Mouse (Mus musculus) lung, postnatal 0 days (tissue): Measurements from ENCODE around the gene Alkbh3. TPM values are rescaled to one million over a fixed set of nuclear protein-coding genes. Genes with fewer than 3 reads are reported as not detected.

Source experiments
- ATAC-seq: fragments of 200-750 bp; cut with Nextera tagmentation; 2 replicates; pipeline ENCODE4 v1.8.0; 2017; ENCODE audit warnings: moderate library complexity
- DNase-seq: peaks from one replicate; pipeline ENCODE4 v3.0.0-alpha.2; 2016; ENCODE audit warnings: low spot score
- H3K27ac ChIP-seq: fragments of 300-500 bp; sonication (generic); 2 replicates; pipeline ENCODE4 v1.5.1; 2014; ENCODE audit warnings: antibody characterized with exemption, mild to moderate bottlenecking, low read length, mixed read lengths
- H3K27me3 ChIP-seq: fragments of 300-500 bp; sonication (generic); replicated peaks from 2 replicates; pipeline ENCODE4 v1.6.1; 2014; ENCODE audit warnings: low read length, mixed read lengths; ENCODE audit not compliant: insufficient read depth
- H3K36me3 ChIP-seq: fragments of 300-500 bp; sonication (generic); 2 replicates; pipeline ENCODE4 v1.6.1; 2014; ENCODE audit warnings: low read length, mixed read lengths; ENCODE audit not compliant: insufficient read depth
- H3K4me1 ChIP-seq: fragments of 300-500 bp; sonication (generic); 2 replicates; pipeline ENCODE4 v1.6.1; 2014; ENCODE audit warnings: antibody characterized with exemption, low read depth, low read length, mixed read lengths; ENCODE audit not compliant: insufficient read depth
- H3K4me2 ChIP-seq: fragments of 300-500 bp; sonication (generic); replicated peaks from 2 replicates; pipeline ENCODE4 v1.6.1; 2014; ENCODE audit warnings: low read depth, mild to moderate bottlenecking, low read length, moderate library complexity, mixed read lengths
- H3K4me3 ChIP-seq: fragments of 300-500 bp; sonication (generic); 2 replicates; pipeline ENCODE4 v1.5.1; 2014; ENCODE audit warnings: low read depth, low read length
- H3K9ac ChIP-seq: fragments of 300-500 bp; sonication (generic); replicated peaks from 2 replicates; pipeline ENCODE4 v1.6.1; 2014; ENCODE audit warnings: low read depth, mild to moderate bottlenecking
- H3K9me3 ChIP-seq: fragments of 300-500 bp; sonication (generic); 2 replicates; pipeline ENCODE4 v1.6.1; 2016; ENCODE audit warnings: low read length, mixed read lengths
- CTCF ChIP-seq: IDR thresholded peaks from 2 replicates; pipeline ENCODE4 v1.5.1; 2016; ENCODE audit warnings: antibody characterized with exemption, mild to moderate bottlenecking
- EP300 ChIP-seq: IDR thresholded peaks from 2 replicates; pipeline ENCODE4 v1.6.1; 2016; ENCODE audit warnings: antibody characterized with exemption, mild to moderate bottlenecking, control low read depth
- WGBS: fragments of 180-500 bp; shearing (Covaris S2); extraction: QIAGEN DNeasy Blood & Tissue Kit; methylation state at CpG from one replicate; pipeline ENCODE4 v1.1.7; 2014; 5-methylcytosine and 5-hydroxymethylcytosine counted together
- polyA plus RNA-seq: library from polyadenylated mRNA; unstranded; fragments of >200 nt; fragmentation: Nextera tagmentation; extraction: Ambion mirVana; gene quantifications from 2 replicates; pipeline ENCODE4 v1.2.1, GENCODE M21; 2015

The Alkbh3 gene
- polyA plus RNA-seq, 1 experiment from 2014 or later, result 59.9 TPM

GRCm38 (mm10) chr2:93982457-93983235, 28.0 kb downstream of the Alkbh3 start:
- H3K9ac ChIP-seq, result no peak overlapping the region
- peak; percentile 74 for DNase-seq
- TF ChIP-seq EP300 (peak; percentile 96), CTCF (peak; percentile 56)
- no peak overlapping the region for H3K4me3 ChIP-seq
- no peaks in the 10 kb centered on the region for H3K27me3 ChIP-seq
- H3K4me1 ChIP-seq, result peaks cover 6% of the 10 kb centered on the region
- ATAC-seq, result peak; percentile 84
- no peaks in the 10 kb centered on the region for H3K9me3 ChIP-seq
- 39% methylated on average over 4 of the region's 4 CpGs for WGBS
- H3K27ac ChIP-seq, result peak overlapping the region; percentile 80
- peaks cover 10% of the 10 kb centered on the region for H3K36me3 ChIP-seq
- no peak overlapping the region for H3K4me2 ChIP-seq

- DNase-seq (peak; percentile 13), ATAC-seq (no peak)
- H3K36me3 ChIP-seq, result peaks cover 10% of the 10 kb centered on the region
- no peaks in the 10 kb centered on the region for H3K9me3 ChIP-seq
- peaks cover 10% of the 10 kb centered on the region for H3K4me1 ChIP-seq
- TF ChIP-seq EP300 (no peak), CTCF (no peak)
- H3K27me3 ChIP-seq, result no peaks in the 10 kb centered on the region
- H3K4me3 ChIP-seq, result no peak overlapping the region
- H3K27ac ChIP-seq, result no peak overlapping the region
- WGBS, result 74% methylated on average over 7 of the region's 7 CpGs
- no peak overlapping the region for H3K9ac ChIP-seq
- no peak overlapping the region for H3K4me2 ChIP-seq
These were observed 31.1 kb downstream of the Alkbh3 start for GRCm38 (mm10) chr2:93979249-93980120.

GRCm38 (mm10) chr2:93976436-93977252, 34.0 kb downstream of the Alkbh3 start:
- Histone ChIP-seq H3K4me2 (peak overlapping the region; percentile 57), H3K36me3 (peaks cover 10% of the 10 kb centered on the region), H3K4me3 (peak overlapping the region; percentile 23), H3K27me3 (no peaks in the 10 kb centered on the region), H3K9me3 (no peaks in the 10 kb centered on the region), H3K4me1 (peaks cover 4% of the 10 kb centered on the region; the same call in 1 of the 2 replicates), H3K9ac (no peak overlapping the region), H3K27ac (no peak overlapping the region)
- DNase-seq (peak; percentile 71), ATAC-seq (peak; percentile 78)
- TF ChIP-seq CTCF (peak; percentile 48), EP300 (no peak)
- WGBS, result 5% methylated on average over 31 of the region's 37 CpGs

- peak overlapping the region; percentile 23 for H3K4me3 ChIP-seq
- no peak for ATAC-seq
- no peak overlapping the region for H3K9ac ChIP-seq
- peaks cover 4% of the 10 kb centered on the region; the same call in 1 of the 2 replicates for H3K4me1 ChIP-seq
- TF ChIP-seq CTCF (no peak), EP300 (no peak)
- no peak for DNase-seq
- no peak overlapping the region for H3K27ac ChIP-seq
- H3K36me3 ChIP-seq, result peaks cover 10% of the 10 kb centered on the region
- H3K4me2 ChIP-seq, result peak overlapping the region; percentile 57
- H3K9me3 ChIP-seq, result no peaks in the 10 kb centered on the region
- no peaks in the 10 kb centered on the region for H3K27me3 ChIP-seq
- 30% methylated on average over 21 of the region's 21 CpGs for whole genome bisulfite sequencing
These were observed 34.8 kb downstream of the Alkbh3 start for GRCm38 (mm10) chr2:93975526-93976435.

GRCm38 (mm10) chr2:93975041-93975440, 35.6 kb downstream of the Alkbh3 start:
- no peak overlapping the region for H3K4me3 ChIP-seq
- no peak overlapping the region for H3K9ac ChIP-seq
- peaks cover 4% of the 10 kb centered on the region; the same call in 1 of the 2 replicates for H3K36me3 ChIP-seq
- no peak overlapping the region for H3K4me2 ChIP-seq
- WGBS, result 49% methylated on average over 7 of the region's 7 CpGs
- DNase-seq (no peak), ATAC-seq (no peak)
- no peak for TF ChIP-seq EP300
- TF ChIP-seq CTCF, result no peak
- peaks cover 4% of the 10 kb centered on the region; the same call in 1 of the 2 replicates for H3K4me1 ChIP-seq
- H3K27me3 ChIP-seq, result no peaks in the 10 kb centered on the region
- no peaks in the 10 kb centered on the region for H3K9me3 ChIP-seq
- H3K27ac ChIP-seq, result no peak overlapping the region
